ENCODE assay signal across 8 mouse cellular contexts in the genomic region with DNA sequence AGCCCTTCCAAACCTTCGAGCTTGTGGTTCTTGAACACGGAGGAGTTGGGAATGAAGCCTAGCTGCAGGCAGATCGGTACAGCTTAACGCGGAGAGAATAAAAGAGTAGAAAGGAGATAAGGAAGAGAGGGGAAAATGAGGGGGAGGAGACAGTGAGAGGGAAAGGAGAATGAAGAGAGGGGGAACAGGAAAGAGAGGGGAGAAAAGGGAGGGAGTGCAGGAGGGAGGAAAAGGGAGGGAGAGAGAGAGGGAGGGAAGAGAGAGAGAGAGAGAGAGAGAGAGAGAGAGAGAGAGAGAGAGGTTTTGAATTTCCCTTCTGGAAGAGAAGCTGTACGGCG. TPM values are rescaled to one million over a fixed set of nuclear protein-coding genes. Genes with fewer than 3 reads are reported as not detected.
DNase-seq lines count a peak whose midpoint lies in the region; ATAC-seq lines count a peak whose summit lies in the region.

Gene Cplx2, plus strand, starts transcription at position 301 of the 338 bp plus-strand sequence.

- 2% methylated on average over 7 of the region's 7 CpGs for WGBS in heart, embryonic 15.5 days
- 1% methylated on average over 7 of the region's 7 CpGs for WGBS in hindbrain, embryonic 12.5 days
- WGBS in liver, embryonic 16.5 days (ENCODE audit: insufficient replicate concordance) = 3% methylated on average over 6 of the region's 7 CpGs

- no peaks in the 10 kb centered on the region for H3K36me3 ChIP-seq in heart, embryonic 15.5 days
- H3K36me3 ChIP-seq in hindbrain, embryonic 12.5 days = no peaks in the 10 kb centered on the region
- no peaks in the 10 kb centered on the region for H3K36me3 ChIP-seq in liver, embryonic 16.5 days (ENCODE audit: control insufficient read depth, insufficient read depth)

- no peaks in the 10 kb centered on the region for H3K9me3 ChIP-seq in heart, embryonic 15.5 days (replicated peaks)
- H3K9me3 ChIP-seq in hindbrain, embryonic 12.5 days (replicated peaks) = no peaks in the 10 kb centered on the region
- H3K9me3 ChIP-seq in liver, embryonic 16.5 days (replicated peaks; ENCODE audit: control insufficient read depth, low read length) = no peaks in the 10 kb centered on the region

- H3K27me3 ChIP-seq in heart, embryonic 15.5 days = peaks cover 61% of the 10 kb centered on the region
- peaks cover 16% of the 10 kb centered on the region for H3K27me3 ChIP-seq in hindbrain, embryonic 12.5 days
- peaks cover 26% of the 10 kb centered on the region for H3K27me3 ChIP-seq in liver, embryonic 16.5 days (ENCODE audit: control insufficient read depth, insufficient read depth, low read depth, low read length)

- H3K27ac ChIP-seq in heart, embryonic 15.5 days = no peak within 1 kb of the TSS
- peak within 1 kb of the TSS; percentile 81 for H3K27ac ChIP-seq in hindbrain, embryonic 12.5 days
- no peak within 1 kb of the TSS for H3K27ac ChIP-seq in liver, embryonic 16.5 days (ENCODE audit: low read length)

- no peak for ATAC-seq in heart, embryonic 15.5 days (replicated peaks; ENCODE audit: insufficient number of reproducible peaks, insufficient read depth, low FRiP score, low read depth)
- ATAC-seq in hindbrain, embryonic 12.5 days (ENCODE audit: low FRiP score) = 0 out of 2 replicates have a peak, but pooled peaks have one; percentile 7
- no peak for ATAC-seq in liver, embryonic 16.5 days (ENCODE audit: low read depth)

- H3K4me2 ChIP-seq in heart, embryonic 15.5 days = peak within 1 kb of the TSS; percentile 62
- H3K4me2 ChIP-seq in hindbrain, embryonic 12.5 days (replicated peaks) = peak within 1 kb of the TSS; percentile 71
- H3K4me2 ChIP-seq in liver, embryonic 16.5 days (ENCODE audit: low read depth, low read length) = peak within 1 kb of the TSS; percentile 35

- intact Hi-C loops in heart, postnatal 10 days (cut with DNase I) = loop anchor here (1.0 to 5.0 kb wide), 2 partner anchors 69 to 124 kb away; no protein-coding TSS in a partner anchor

- DNase-seq in heart, postnatal 10 days = no peak
- no peak for DNase-seq in adrenal gland, postnatal 10 days
- no peak for DNase-seq in cerebellum, adult 8-10 months
- no peak for DNase-seq in urinary bladder, postnatal 10 days (ENCODE audit: low spot score)
- DNase-seq in lung, postnatal 25 days (ENCODE audit: low spot score) = no peak

- H3K4me1 ChIP-seq in heart, embryonic 15.5 days (replicated peaks) = peaks cover 19% of the 10 kb centered on the region
- peaks cover 35% of the 10 kb centered on the region for H3K4me1 ChIP-seq in hindbrain, embryonic 12.5 days
- no peaks in the 10 kb centered on the region for H3K4me1 ChIP-seq in liver, embryonic 16.5 days (ENCODE audit: control insufficient read depth, low read depth, low read length)

- H3K4me3 ChIP-seq in heart, embryonic 15.5 days = peak within 1 kb of the TSS; percentile 36
- peak within 1 kb of the TSS; percentile 47 for H3K4me3 ChIP-seq in hindbrain, embryonic 12.5 days
- H3K4me3 ChIP-seq in liver, embryonic 16.5 days (ENCODE audit: low read depth, low read length) = peak within 1 kb of the TSS; percentile 30; the same call in 1 of the 2 replicates

- H3K9ac ChIP-seq in heart, embryonic 15.5 days = no peak within 1 kb of the TSS
- H3K9ac ChIP-seq in hindbrain, embryonic 12.5 days = peak within 1 kb of the TSS; percentile 59
- no peak within 1 kb of the TSS for H3K9ac ChIP-seq in liver, embryonic 16.5 days (ENCODE audit: low read depth, low read length)

RNA-seq across cellular contexts. Expression of gene Cplx2, which starts in this region (rescaled TPM):
- 1.9 and 2.2 TPM in 2 replicates for polyA plus RNA-seq in heart, embryonic 15.5 days (2015; fragmentation: Nextera tagmentation; extraction: Ambion mirVana)
- total RNA-seq in heart, postnatal 10 days (2021) = 1 to 10 TPM; 8.9 to 9.8 TPM
- total RNA-seq in adrenal gland, postnatal 10 days (2021) = 10 to 100 TPM; 23.2 to 36.0 TPM
- 12.5 and 13.8 TPM in 2 replicates for polyA plus RNA-seq in hindbrain, embryonic 12.5 days (2016; fragmentation: Nextera tagmentation; extraction: Ambion mirVana)
- 0.61 and 0.70 TPM in 2 replicates for polyA plus RNA-seq in liver, embryonic 16.5 days (2015; fragmentation: Nextera tagmentation; extraction: Ambion mirVana)
